Mouse (Mus musculus) embryo, embryonic 11 days (tissue): ENCODE data around the gene Man1c1.

Experiments used
- DNase-seq: peaks from one replicate; pipeline ENCODE4 v3.0.0-alpha.2; 2015

Gene Man1c1

GRCm38 (mm10) chr4:134600777-134601176 is 103.3 kb downstream of the Man1c1 start:
- no peak for DNase-seq

GRCm38 (mm10) chr4:134600060-134600459 is 104.0 kb downstream of the Man1c1 start:
- no peak for DNase-seq

GRCm38 (mm10) chr4:134596816-134597692 is 107.0 kb downstream of the Man1c1 start:
- DNase-seq: no peak

GRCm38 (mm10) chr4:134594731-134595439 is 109.2 kb downstream of the Man1c1 start:
- DNase-seq: no peak

- no peak for DNase-seq
Measured at GRCm38 (mm10) chr4:134592442-134592841, 111.6 kb downstream of the Man1c1 start.

- no peak for DNase-seq
Measured at GRCm38 (mm10) chr4:134591506-134592061, 112.5 kb downstream of the Man1c1 start.

GRCm38 (mm10) chr4:134590227-134590926 is 113.7 kb downstream of the Man1c1 start:
- DNase-seq: no peak

- no peak for DNase-seq
Measured at GRCm38 (mm10) chr4:134589786-134590185, 114.3 kb downstream of the Man1c1 start.

- no peak for DNase-seq
Measured at GRCm38 (mm10) chr4:134588951-134589350, 115.1 kb downstream of the Man1c1 start.

GRCm38 (mm10) chr4:134588287-134588686 is 115.8 kb downstream of the Man1c1 start:
- no peak for DNase-seq

- DNase-seq: no peak
Measured at GRCm38 (mm10) chr4:134587636-134588197, 116.4 kb downstream of the Man1c1 start.

GRCm38 (mm10) chr4:134586631-134587030 is 117.5 kb downstream of the Man1c1 start:
- DNase-seq: no peak

- no peak for DNase-seq
Measured at GRCm38 (mm10) chr4:134586126-134586525, 118.0 kb downstream of the Man1c1 start.

GRCm38 (mm10) chr4:134583513-134583912 is 120.6 kb downstream of the Man1c1 start:
- no peak for DNase-seq

GRCm38 (mm10) chr4:134581365-134581764 is 122.7 kb downstream of the Man1c1 start:
- no peak for DNase-seq

- no peak for DNase-seq
Measured at GRCm38 (mm10) chr4:134580351-134581148, 123.5 kb downstream of the Man1c1 start.

GRCm38 (mm10) chr4:134579620-134580019 is 124.5 kb downstream of the Man1c1 start:
- no peak for DNase-seq

GRCm38 (mm10) chr4:134579212-134579611 is 124.9 kb downstream of the Man1c1 start:
- DNase-seq: no peak

- no peak for DNase-seq
Measured at GRCm38 (mm10) chr4:134578407-134578806, 125.7 kb downstream of the Man1c1 start.

- no peak for DNase-seq
Measured at GRCm38 (mm10) chr4:134577281-134577680, 126.8 kb downstream of the Man1c1 start.

GRCm38 (mm10) chr4:134575486-134575885 is 128.6 kb downstream of the Man1c1 start:
- DNase-seq: peak; percentile 54
